Mouse (Mus musculus) CD4-positive, CD25-positive, alpha-beta regulatory T cell (primary cell): Measurements from ENCODE around the gene Eif4b. TPM values are rescaled to one million over a fixed set of nuclear protein-coding genes. Genes with fewer than 3 reads are reported as not detected.

ENCODE experiments used
- polyA plus RNA-seq: library from polyadenylated mRNA; unstranded; fragments of 100-300 nt; shearing (Covaris generic); gene quantifications from one replicate; pipeline ENCODE4 v1.2.1, GENCODE M21; 2017

Eif4b gene
- 102 TPM for polyA plus RNA-seq

DNA sequence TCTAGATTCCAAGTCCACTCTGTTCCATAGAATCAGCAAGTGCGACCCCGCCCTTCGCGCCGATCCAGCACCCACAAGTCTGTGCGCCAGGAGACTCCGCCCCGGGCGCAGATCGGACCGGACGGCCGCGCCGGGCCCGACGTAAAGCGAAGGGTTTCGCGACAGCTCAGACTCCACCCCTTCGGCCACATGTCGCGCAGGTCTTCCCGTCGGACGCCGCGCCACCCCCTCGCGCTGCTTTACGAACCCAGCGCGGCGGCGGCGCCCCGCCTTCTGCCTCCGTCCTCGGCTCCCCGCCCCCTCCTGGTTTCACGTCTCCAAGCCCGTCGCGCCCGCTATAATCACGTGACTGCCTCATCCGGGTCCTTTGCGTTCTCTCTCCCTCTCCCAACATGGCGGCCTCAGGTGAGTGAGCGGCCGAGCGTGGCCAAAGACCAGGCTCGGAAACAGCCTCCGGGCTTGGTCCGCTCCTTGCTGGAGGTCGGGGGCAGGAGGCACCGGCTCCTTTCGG is at the start of gene Eif4b:
Gene Eif4b, plus strand, starts transcription at position 215 of the 511 bp plus-strand sequence.

GRCm38 (mm10) chr15:102028040-102028439 is 45.5 kb upstream of the Eif4b start, which contains the start of gene Krt18:
Krt18 (plus strand) TSS chr15:102028180.

GRCm38 (mm10) chr15:102100161-102100981 is 26.8 kb downstream of the Eif4b start, which contains the start of gene Tns2:
Tns2 (plus strand) TSS chr15:102100413.

GRCm38 (mm10) chr15:102136129-102136758 is 62.7 kb downstream of the Eif4b start, which contains the start of gene Spryd3:
Spryd3 (minus strand) TSS chr15:102136234.

DNA sequence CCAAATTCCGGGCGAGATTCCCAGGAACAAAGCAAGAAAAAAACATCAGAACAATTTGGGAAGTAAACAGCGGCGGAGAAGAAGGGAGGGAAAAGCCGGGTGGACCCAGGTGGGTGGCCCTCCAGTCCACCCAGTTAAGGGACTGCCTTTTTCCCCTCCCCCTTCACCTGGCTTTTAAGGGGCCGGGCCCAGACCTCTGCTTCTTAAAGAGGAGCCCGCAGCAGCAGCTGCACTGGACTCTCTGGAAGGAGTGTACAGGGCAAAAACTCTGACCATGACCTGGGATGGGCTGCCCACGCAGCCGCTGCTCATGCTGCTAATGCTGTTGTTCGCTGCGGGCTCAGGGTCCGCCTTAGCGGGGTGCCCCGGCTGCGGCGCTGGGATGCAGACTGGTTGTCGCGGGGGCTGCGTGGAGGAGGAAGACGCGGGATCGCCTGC is 70.7 kb downstream of the Eif4b start, which contains the start of gene Igfbp6:
Gene Igfbp6, plus strand, starts transcription at position 89 of the 438 bp plus-strand sequence.

Other genes with a start within 250 kb of the Eif4b start
- gene Krt1, start 223.0 kb upstream of the Eif4b start, polyA plus RNA-seq: 0.34 TPM
- 0.10 TPM for gene Krt77, start 204.1 kb upstream of the Eif4b start, polyA plus RNA-seq
- gene Krt76, start 180.9 kb upstream of the Eif4b start, polyA plus RNA-seq: not detected
- gene Krt4, start 149.0 kb upstream of the Eif4b start, polyA plus RNA-seq: not detected
- gene Krt79, start 133.4 kb upstream of the Eif4b start, polyA plus RNA-seq: 0.28 TPM
- gene Krt78, start 119.5 kb upstream of the Eif4b start, polyA plus RNA-seq: not detected
- 0.12 TPM for gene Krt8, start 69.3 kb upstream of the Eif4b start, polyA plus RNA-seq
- gene Krt18, start 45.6 kb upstream of the Eif4b start, polyA plus RNA-seq: 1.0 TPM
- gene Tns2, start 26.6 kb downstream of the Eif4b start, polyA plus RNA-seq: 1.5 TPM
- gene Spryd3, start 62.5 kb downstream of the Eif4b start, polyA plus RNA-seq: 50.9 TPM
- gene Igfbp6, start 70.6 kb downstream of the Eif4b start, polyA plus RNA-seq: not detected
- gene Soat2, start 76.8 kb downstream of the Eif4b start, polyA plus RNA-seq: 0.81 TPM
- 100 TPM for gene Zfp740, start 129.5 kb downstream of the Eif4b start, polyA plus RNA-seq
- 24.4 TPM for gene Csad, start 131.0 kb downstream of the Eif4b start, polyA plus RNA-seq
- 1,211 TPM for gene Itgb7, start 158.2 kb downstream of the Eif4b start, polyA plus RNA-seq
- gene Rarg, start 183.7 kb downstream of the Eif4b start, polyA plus RNA-seq: 43.7 TPM
- 0.08 TPM for gene Gm9918, start 196.8 kb downstream of the Eif4b start, polyA plus RNA-seq
- 111 TPM for gene Mfsd5, start 205.7 kb downstream of the Eif4b start, polyA plus RNA-seq
- gene Espl1, start 222.5 kb downstream of the Eif4b start, polyA plus RNA-seq: 1.2 TPM